Mouse (Mus musculus): ENCODE data around the gene Gtdc1. TPM values are rescaled to one million over a fixed set of nuclear protein-coding genes. Genes with fewer than 3 reads are reported as not detected.

Gene Gtdc1
- total and polyA plus RNA-seq, 2 experiments: 2.9 to 9.3 TPM

DNA sequence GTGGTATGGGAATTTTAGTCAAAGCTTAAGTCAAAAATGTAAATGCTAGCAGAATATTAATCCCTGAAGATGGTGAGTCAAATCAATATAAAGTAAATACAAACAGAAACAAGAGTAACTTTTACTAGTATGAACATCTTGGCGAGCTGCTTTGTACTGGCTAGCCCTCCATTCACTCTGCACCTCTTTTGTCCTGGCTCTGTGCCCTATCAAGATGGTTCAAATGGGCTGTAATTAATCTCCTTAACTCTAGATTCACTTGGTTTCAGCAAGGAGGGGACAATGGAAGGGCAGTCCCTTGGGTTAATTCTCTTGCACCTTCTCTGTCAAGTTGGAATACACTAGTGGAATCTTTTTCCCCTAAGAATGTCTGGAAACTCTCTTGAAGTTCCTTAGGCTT lies 233.6 kb downstream of the Gtdc1 start:
- H3K27ac ChIP-seq (replicated peaks; ENCODE audit: insufficient read depth, low read depth, low read length): no peak overlapping the region
- H3K36me3 ChIP-seq (ENCODE audit: control insufficient read depth, insufficient read depth, low read length): no peaks in the 10 kb centered on the region
- TF ChIP-seq CTCF (IDR thresholded peaks at IDR 0.05; ENCODE audit: low read depth, low read length): no peak
- H3K27me3 ChIP-seq (ENCODE audit: control insufficient read depth, insufficient read depth, low read length): no peaks in the 10 kb centered on the region
- WGBS: 78% methylated on average over 1 of the region's 1 CpGs
- H3K4me3 ChIP-seq (ENCODE audit: insufficient read depth, low read depth, low read length): no peak overlapping the region
- no peaks in the 10 kb centered on the region for H3K79me2 ChIP-seq (ENCODE audit: control insufficient read depth, insufficient read depth, low read length)
- no peak overlapping the region for H3K9ac ChIP-seq (ENCODE audit: low read depth, low read length)
- DNase-seq (ENCODE audit: extremely low read depth, low read depth, low spot score): no peak
- no peaks in the 10 kb centered on the region for H3K4me1 ChIP-seq (ENCODE audit: control insufficient read depth, insufficient read depth, low read length)

DNA sequence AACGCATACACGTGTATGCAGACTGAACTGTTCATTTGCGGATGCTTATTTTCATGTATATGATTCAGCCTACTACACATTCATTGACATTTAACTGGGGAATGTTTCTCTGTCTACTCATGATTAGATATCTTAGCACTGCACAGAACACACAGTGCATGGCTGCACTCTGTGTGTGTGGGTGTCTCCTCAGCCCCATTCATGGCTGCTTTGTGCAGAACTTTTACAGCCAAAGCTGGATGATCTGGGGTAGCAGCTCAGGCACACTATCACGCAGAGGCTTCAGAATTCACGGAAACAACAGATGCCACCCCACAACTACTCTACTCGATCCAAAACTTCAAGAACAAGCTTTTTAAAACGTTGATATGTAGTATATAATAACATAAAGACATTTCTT lies 263.4 kb downstream of the Gtdc1 start:
- TF ChIP-seq CTCF (IDR thresholded peaks at IDR 0.05; ENCODE audit: low read depth, low read length) (no peak), POLR2A (IDR thresholded peaks at IDR 0.05; ENCODE audit: extremely low read depth, insufficient read depth, low read length) (no peak)
- 94% methylated on average over 7 of the region's 7 CpGs for WGBS
- DNase-seq (ENCODE audit: extremely low read depth, low read depth, low spot score): no peak

DNA sequence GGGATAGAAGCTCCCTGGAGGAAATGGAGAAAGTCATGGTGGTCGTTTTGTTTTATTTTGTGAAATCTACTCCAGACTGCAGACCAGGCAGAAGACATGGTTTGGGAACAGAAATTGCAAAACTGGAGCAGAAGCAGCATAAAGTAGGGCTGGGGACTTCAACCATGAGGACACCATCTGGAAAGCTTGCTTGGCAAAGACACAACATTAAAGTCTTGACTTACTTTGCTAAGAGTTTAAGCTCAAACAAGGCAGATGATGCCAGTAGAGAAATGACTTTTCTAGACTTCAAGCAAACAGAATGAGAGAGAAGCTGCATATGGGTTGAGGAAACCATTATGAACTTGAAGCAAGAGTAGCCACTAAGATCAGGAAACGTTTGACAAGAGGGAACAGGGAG lies 267.6 kb downstream of the Gtdc1 start:
- H3K4me3 ChIP-seq (ENCODE audit: insufficient read depth, low read depth, low read length): no peak overlapping the region
- WGBS: 72% methylated on average over 2 of the region's 2 CpGs

More for the DNA sequence above, 263.4 kb downstream of the Gtdc1 start:
- Histone ChIP-seq H3K4me1 (ENCODE audit: control insufficient read depth, insufficient read depth, low read length) (no peaks in the 10 kb centered on the region), H3K79me2 (ENCODE audit: control insufficient read depth, insufficient read depth, low read length) (no peaks in the 10 kb centered on the region), H3K27me3 (ENCODE audit: control insufficient read depth, insufficient read depth, low read length) (no peaks in the 10 kb centered on the region), H3K4me3 (ENCODE audit: insufficient read depth, low read depth, low read length) (no peak overlapping the region), H3K27ac (replicated peaks; ENCODE audit: insufficient read depth, low read depth, low read length) (no peak overlapping the region), H3K9ac (ENCODE audit: low read depth, low read length) (no peak overlapping the region), H3K36me3 (ENCODE audit: control insufficient read depth, insufficient read depth, low read length) (no peaks in the 10 kb centered on the region)

DNA sequence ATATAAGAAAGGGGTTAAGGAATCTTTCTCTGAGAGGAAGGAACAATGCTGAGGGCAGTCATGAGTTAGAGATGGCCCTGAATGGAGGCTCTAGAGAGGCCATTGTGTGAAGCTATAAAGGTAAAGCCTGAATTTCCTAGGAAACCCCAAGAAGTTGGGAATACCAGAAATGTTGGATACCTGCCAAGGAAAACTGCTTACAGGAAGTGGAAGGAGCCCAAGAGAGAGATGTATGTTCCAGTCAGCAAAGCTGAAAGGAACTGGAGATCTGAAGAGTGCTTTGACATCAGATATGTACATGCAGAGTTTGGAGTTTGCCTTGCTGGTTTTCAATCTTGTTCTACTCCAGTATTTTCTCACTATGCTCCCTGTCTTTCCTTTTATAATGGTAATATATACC lies 268.4 kb downstream of the Gtdc1 start:
- H3K4me3 ChIP-seq (ENCODE audit: insufficient read depth, low read depth, low read length): no peak overlapping the region
- no peaks in the 10 kb centered on the region for H3K36me3 ChIP-seq (ENCODE audit: control insufficient read depth, insufficient read depth, low read length)
- DNase-seq (ENCODE audit: extremely low read depth, low read depth, low spot score): no peak
- H3K9ac ChIP-seq (ENCODE audit: low read depth, low read length): no peak overlapping the region
- H3K27me3 ChIP-seq (ENCODE audit: control insufficient read depth, insufficient read depth, low read length): no peaks in the 10 kb centered on the region
- TF ChIP-seq POLR2A (IDR thresholded peaks at IDR 0.05; ENCODE audit: extremely low read depth, insufficient read depth, low read length) (no peak), CTCF (IDR thresholded peaks at IDR 0.05; ENCODE audit: low read depth, low read length) (no peak)
- no peak overlapping the region for H3K27ac ChIP-seq (replicated peaks; ENCODE audit: insufficient read depth, low read depth, low read length)
- no peaks in the 10 kb centered on the region for H3K79me2 ChIP-seq (ENCODE audit: control insufficient read depth, insufficient read depth, low read length)
- H3K4me1 ChIP-seq (ENCODE audit: control insufficient read depth, insufficient read depth, low read length): no peaks in the 10 kb centered on the region

More for the DNA sequence above, 267.6 kb downstream of the Gtdc1 start:
- no peak overlapping the region for H3K27ac ChIP-seq (replicated peaks; ENCODE audit: insufficient read depth, low read depth, low read length)
- no peaks in the 10 kb centered on the region for H3K36me3 ChIP-seq (ENCODE audit: control insufficient read depth, insufficient read depth, low read length)
- H3K4me1 ChIP-seq (ENCODE audit: control insufficient read depth, insufficient read depth, low read length): no peaks in the 10 kb centered on the region
- H3K9ac ChIP-seq (ENCODE audit: low read depth, low read length): no peak overlapping the region
- TF ChIP-seq CTCF (IDR thresholded peaks at IDR 0.05; ENCODE audit: low read depth, low read length) (no peak), POLR2A (IDR thresholded peaks at IDR 0.05; ENCODE audit: extremely low read depth, insufficient read depth, low read length) (no peak)
- no peaks in the 10 kb centered on the region for H3K27me3 ChIP-seq (ENCODE audit: control insufficient read depth, insufficient read depth, low read length)
- no peaks in the 10 kb centered on the region for H3K79me2 ChIP-seq (ENCODE audit: control insufficient read depth, insufficient read depth, low read length)
- DNase-seq (ENCODE audit: extremely low read depth, low read depth, low spot score): no peak

DNA sequence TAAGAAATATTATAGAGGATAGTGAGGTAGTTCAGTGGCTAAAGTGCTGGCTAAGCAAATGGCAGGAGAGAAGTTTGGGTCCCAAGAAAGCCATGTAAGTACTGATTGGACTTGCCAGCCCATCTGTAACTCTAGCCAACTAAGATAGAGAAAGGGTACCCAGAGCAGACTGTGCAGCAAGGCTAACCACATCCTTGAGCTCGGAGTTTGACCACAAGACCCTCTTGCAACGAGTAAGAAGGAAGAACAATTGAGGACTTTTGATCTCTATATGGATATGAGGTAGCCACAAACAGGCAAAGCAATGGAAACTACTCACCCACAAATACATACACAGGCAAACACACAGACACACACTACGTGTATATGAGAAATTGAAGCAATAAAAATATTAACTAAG lies 278.9 kb downstream of the Gtdc1 start:
- Histone ChIP-seq H3K36me3 (ENCODE audit: control insufficient read depth, insufficient read depth, low read length) (no peaks in the 10 kb centered on the region), H3K4me3 (ENCODE audit: insufficient read depth, low read depth, low read length) (no peak overlapping the region), H3K4me1 (ENCODE audit: control insufficient read depth, insufficient read depth, low read length) (no peaks in the 10 kb centered on the region), H3K79me2 (ENCODE audit: control insufficient read depth, insufficient read depth, low read length) (no peaks in the 10 kb centered on the region), H3K27me3 (ENCODE audit: control insufficient read depth, insufficient read depth, low read length) (no peaks in the 10 kb centered on the region), H3K27ac (replicated peaks; ENCODE audit: insufficient read depth, low read depth, low read length) (no peak overlapping the region), H3K9ac (ENCODE audit: low read depth, low read length) (no peak overlapping the region)
- DNase-seq (ENCODE audit: extremely low read depth, low read depth, low spot score): no peak
- TF ChIP-seq CTCF (IDR thresholded peaks at IDR 0.05; ENCODE audit: low read depth, low read length) (no peak), POLR2A (IDR thresholded peaks at IDR 0.05; ENCODE audit: extremely low read depth, insufficient read depth, low read length) (no peak)
- WGBS: 89% methylated on average over 3 of the region's 3 CpGs

DNA sequence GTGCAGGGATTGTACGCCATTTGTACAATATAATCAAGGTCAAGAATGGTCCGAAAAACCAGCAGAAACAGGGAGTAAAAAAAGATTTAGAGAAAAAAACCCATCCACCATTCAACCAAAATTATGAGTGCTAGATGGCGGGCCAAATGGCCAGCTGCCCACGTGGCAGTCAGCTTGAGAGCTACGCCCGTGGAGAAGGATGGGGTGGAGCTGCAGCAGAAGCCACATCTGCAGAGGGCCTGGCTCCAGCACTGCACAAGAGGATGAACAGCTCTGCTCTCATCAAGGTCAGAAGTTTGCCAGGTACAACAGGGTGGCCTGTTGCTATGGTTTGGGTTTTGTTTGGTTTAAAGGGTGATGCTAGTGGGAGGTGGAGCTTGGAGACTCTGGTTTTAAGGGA lies 281.1 kb downstream of the Gtdc1 start:
- Histone ChIP-seq H3K9ac (ENCODE audit: low read depth, low read length) (no peak overlapping the region), H3K27me3 (ENCODE audit: control insufficient read depth, insufficient read depth, low read length) (no peaks in the 10 kb centered on the region), H3K79me2 (ENCODE audit: control insufficient read depth, insufficient read depth, low read length) (no peaks in the 10 kb centered on the region), H3K4me1 (ENCODE audit: control insufficient read depth, insufficient read depth, low read length) (no peaks in the 10 kb centered on the region), H3K27ac (replicated peaks; ENCODE audit: insufficient read depth, low read depth, low read length) (no peak overlapping the region), H3K36me3 (ENCODE audit: control insufficient read depth, insufficient read depth, low read length) (no peaks in the 10 kb centered on the region), H3K4me3 (ENCODE audit: insufficient read depth, low read depth, low read length) (no peak overlapping the region)
- DNase-seq (ENCODE audit: extremely low read depth, low read depth, low spot score): no peak
- TF ChIP-seq CTCF (IDR thresholded peaks at IDR 0.05; ENCODE audit: low read depth, low read length) (no peak), POLR2A (IDR thresholded peaks at IDR 0.05; ENCODE audit: extremely low read depth, insufficient read depth, low read length) (no peak)
- 96% methylated on average over 6 of the region's 6 CpGs for WGBS
